Mouse (Mus musculus): ENCODE measurements around the gene Ffar1.

Gene Ffar1

GRCm38 (mm10) chr7:30861464-30861863, at the start of gene Ffar1:
Gene Ffar1 (minus strand): TSS chr7:30861564.
- in situ Hi-C loops (cut with MboI; ENCODE audit: unreplicated experiment in 2 of 2) = loop anchor here (5.0 kb wide), 2 partner anchors 36 to 41 kb away; no protein-coding TSS in a partner anchor

GRCm38 (mm10) chr7:30909773-30910172, 48.4 kb upstream of the Ffar1 start:
- in situ Hi-C loops (cut with MboI; ENCODE audit: unreplicated experiment in 2 of 2) = loop anchor here (5.0 kb wide), 1 partner anchor 112 kb away; no protein-coding TSS in a partner anchor

GRCm38 (mm10) chr7:30908992-30909431, 47.6 kb upstream of the Ffar1 start:
- in situ Hi-C loops (cut with MboI; ENCODE audit: unreplicated experiment in 2 of 2) = no loop called here

DNA sequence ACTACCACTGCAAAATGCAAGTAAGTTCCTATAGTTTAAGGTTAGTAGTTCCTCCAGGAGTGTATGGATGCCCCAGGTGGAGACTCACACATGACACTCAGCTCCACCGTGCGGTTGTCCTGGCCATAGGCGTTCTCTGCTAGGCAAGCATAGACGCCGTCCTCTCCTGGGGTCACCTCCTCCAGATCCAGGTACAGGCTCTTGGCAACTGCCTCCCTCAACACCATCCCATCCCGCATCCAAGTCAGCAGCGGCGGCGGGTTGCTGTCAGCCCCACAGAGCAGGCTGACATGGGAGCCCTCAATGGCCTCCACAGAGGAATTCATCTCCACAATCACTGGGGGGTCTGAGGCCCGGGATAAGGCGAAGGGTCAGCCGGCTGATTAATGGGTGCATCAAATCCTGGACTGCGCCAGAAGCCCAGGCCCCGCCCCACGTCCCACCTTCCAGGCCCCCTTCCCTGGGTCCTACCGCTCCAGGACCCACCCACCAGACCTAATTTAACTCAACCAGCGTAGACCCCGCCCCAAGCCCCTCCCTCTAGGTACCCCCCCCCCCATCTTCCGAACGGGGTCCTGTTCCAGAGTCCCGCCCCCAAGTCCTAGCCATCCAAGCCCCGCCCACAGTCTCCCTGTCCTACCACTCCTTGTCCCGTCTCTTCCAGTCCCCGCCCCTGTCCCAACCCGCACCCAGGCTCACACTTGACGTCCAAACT, 47.1 kb upstream of the Ffar1 start:
- in situ Hi-C loops (cut with MboI; ENCODE audit: unreplicated experiment in 2 of 2) = no loop called here

DNA sequence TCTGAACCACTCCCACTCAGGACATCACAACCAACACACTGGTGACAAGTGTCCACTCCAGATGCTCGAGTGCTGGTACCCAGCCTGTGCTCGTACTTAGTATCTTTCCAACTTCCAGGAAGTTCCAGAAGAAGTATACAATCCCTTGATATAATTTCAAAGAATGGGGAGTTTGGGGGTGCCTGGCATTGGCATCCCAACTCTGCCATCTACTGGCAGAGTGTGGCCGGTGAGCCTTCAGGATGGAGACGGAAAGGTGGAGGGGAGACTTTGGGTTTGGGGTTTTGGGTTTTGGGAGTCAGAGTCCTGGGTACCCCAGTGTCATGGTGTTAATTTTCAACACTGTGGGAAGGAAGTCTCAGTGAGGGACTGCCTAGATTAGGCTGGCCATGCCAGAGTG, 42.7 kb upstream of the Ffar1 start:
- in situ Hi-C loops (cut with MboI; ENCODE audit: unreplicated experiment in 2 of 2) = loop anchor here in 1 of 2 experiments (5.0 kb wide), 1 partner anchor 42 kb away; the partner anchor contains the start of gene Ffar1

DNA sequence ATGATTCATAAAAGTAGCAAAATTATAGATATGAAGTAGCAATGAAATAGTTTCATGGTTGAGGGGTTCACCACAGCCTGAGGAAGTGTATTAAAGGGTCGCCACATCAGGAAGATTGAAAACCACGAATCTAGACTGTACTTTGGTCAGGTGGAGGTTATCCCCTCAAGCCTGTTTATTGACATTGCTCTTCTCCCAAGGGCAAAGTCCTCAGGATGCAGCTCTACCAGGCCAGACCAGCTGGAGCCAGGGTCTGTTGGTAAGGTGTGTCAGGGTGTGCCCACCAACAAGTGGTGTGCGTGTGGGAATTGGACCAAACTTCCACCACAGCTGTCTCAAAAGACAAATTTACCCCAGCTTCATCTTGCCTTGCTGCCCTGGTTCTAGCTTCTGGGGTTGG, 33.9 kb upstream of the Ffar1 start:
- in situ Hi-C loops (cut with MboI; ENCODE audit: unreplicated experiment in 2 of 2) = loop anchor here in 1 of 2 experiments (5.0 kb wide), 1 partner anchor 33 kb away; the partner anchor contains the start of gene Ffar1

DNA sequence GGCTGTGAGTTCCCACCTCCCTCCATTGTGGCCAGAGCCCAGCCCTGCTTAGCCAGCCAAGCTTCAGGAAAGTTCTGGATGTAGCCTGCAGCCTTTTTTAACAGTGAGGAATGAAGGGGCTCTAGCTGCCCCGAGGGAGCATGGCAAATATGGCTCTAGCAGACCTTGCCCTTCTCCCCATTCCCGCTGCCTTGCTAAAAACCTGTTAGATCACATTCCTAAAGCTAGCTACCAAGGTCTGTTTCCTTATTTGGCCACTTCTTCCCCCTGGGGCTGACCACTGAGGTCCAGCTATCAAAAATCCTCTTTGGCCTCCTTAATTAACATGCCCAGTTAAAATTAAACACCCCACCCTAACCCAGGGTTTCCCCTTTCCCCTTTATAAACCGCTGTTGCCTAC, 31.2 kb upstream of the Ffar1 start:
- in situ Hi-C loops (cut with MboI; ENCODE audit: unreplicated experiment in 2 of 2) = loop anchor here in 1 of 2 experiments (5.0 kb wide), 1 partner anchor 80 kb away; no protein-coding TSS in a partner anchor

- in situ Hi-C loops (cut with MboI; ENCODE audit: unreplicated experiment in 2 of 2) = loop anchor here in 1 of 2 experiments (5.0 kb wide), 1 partner anchor 79 kb away; no protein-coding TSS in a partner anchor
Measured at GRCm38 (mm10) chr7:30891746-30892145, 30.4 kb upstream of the Ffar1 start.

- in situ Hi-C loops (cut with MboI; ENCODE audit: unreplicated experiment in 2 of 2) = loop anchor here in 1 of 2 experiments (5.0 kb wide), 1 partner anchor 78 kb away; no protein-coding TSS in a partner anchor
Measured at GRCm38 (mm10) chr7:30890681-30891080, 29.3 kb upstream of the Ffar1 start.

- in situ Hi-C loops (cut with MboI; ENCODE audit: unreplicated experiment in 2 of 2) = no loop called here
Measured at GRCm38 (mm10) chr7:30888786-30889185, 27.4 kb upstream of the Ffar1 start.

- in situ Hi-C loops (cut with MboI; ENCODE audit: unreplicated experiment in 2 of 2) = no loop called here
Measured at GRCm38 (mm10) chr7:30887568-30888188, 26.3 kb upstream of the Ffar1 start.

DNA sequence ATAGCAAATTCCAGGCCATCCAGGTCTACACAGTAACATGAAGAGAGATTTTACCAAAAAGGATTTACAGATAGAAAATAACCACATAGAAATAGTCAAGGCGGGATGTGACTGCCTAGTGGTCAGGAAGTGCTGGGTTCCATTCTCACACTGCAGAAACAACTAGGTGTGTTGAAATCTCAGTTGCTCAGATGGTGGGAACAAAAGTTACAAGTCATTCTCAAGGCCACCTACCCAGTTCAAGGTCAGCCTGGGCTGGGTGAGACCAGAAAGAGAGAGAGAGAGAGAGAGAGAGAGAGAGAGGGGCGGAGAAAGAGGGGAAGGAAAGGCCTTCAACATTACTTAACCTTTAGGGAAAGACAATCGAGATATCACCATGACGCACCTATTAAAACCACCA, 25.5 kb upstream of the Ffar1 start:
- in situ Hi-C loops (cut with MboI; ENCODE audit: unreplicated experiment in 2 of 2) = no loop called here

DNA sequence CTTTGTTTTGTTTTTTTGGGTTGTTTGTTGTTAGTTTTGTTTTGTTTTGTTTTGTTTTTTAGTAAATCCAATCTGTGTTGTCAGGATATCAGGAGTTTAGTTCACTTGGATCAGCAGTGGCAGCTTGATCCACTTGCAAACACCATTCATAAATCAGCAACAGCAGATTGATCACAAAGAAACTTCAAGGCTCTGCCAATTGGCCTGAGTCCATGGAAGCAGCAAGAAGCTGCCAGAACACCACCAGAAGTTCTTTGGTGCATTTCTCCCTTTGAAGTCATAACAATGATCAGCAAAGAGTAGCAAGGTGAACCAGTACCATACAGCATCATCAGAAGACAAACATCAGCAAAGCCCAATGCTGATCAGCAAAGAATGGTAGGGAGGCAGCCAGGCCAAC, 22.7 kb upstream of the Ffar1 start:
- in situ Hi-C loops (cut with MboI; ENCODE audit: unreplicated experiment in 2 of 2) = no loop called here

GRCm38 (mm10) chr7:30881367-30881766, 20.0 kb upstream of the Ffar1 start:
- in situ Hi-C loops (cut with MboI; ENCODE audit: unreplicated experiment in 2 of 2) = no loop called here

DNA sequence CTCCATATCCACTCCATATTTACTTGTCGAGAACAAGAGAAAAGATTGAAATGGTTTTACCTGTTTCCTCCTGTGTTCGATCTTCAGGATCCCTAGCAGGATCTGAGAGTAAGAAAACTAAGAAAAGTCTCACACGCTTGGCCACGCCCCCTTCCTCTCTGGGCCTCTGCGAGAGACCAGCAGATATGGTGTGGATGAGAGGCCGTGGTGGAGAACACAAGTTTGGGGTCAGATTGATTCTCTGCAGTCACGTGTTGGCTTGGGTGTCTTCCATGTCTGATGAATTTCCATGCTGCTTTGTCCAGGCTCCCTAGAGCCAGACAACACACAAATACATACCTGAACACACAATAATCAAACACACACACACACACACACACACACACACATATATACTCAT, 18.8 kb upstream of the Ffar1 start, which contains the start of gene Cd22:
Gene Cd22, minus strand, starts transcription at position 167 of the 400 bp plus-strand sequence.
- in situ Hi-C loops (cut with MboI; ENCODE audit: unreplicated experiment in 2 of 2) = no loop called here

DNA sequence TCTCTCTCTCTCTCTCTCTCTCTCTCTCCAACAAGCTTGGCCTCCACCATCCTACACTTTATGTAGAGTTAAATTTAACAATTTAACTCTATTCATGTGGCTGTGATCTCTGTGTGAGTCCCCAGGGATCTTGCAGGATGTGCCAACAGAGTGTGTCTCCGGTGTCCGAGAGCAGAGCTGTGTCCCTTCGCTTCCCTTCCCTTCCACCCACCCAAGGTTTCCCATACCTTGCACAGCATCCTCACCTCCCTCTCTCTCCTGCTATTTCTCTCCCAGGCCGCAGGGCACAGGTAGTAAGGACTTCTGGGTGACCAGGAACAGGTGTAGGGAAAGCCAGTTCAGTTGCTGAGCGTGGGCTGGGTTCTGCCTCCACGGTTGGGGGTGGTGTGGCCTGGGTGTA, 17.6 kb upstream of the Ffar1 start:
- in situ Hi-C loops (cut with MboI; ENCODE audit: unreplicated experiment in 2 of 2) = no loop called here

DNA sequence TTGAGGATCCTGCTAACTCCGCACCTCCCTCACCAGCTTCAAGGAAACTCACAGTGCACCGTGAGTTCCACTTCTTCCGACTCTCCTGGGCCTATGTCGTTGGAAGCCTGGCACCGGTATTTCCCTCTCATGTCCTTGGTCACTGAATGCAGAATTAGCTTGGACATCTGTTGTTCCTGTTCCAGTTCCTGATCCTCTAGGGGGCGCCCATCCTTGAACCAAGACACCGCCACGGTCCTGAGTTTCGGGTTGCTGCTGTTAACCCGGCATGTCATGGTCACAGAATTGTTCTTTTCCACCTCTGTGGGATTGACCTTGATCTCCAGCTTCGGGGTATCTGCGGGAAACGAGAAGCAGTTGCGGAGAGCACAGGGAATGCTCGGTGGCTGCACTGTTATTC, 11.7 kb upstream of the Ffar1 start:
- in situ Hi-C loops (cut with MboI; ENCODE audit: unreplicated experiment in 2 of 2) = no loop called here

DNA sequence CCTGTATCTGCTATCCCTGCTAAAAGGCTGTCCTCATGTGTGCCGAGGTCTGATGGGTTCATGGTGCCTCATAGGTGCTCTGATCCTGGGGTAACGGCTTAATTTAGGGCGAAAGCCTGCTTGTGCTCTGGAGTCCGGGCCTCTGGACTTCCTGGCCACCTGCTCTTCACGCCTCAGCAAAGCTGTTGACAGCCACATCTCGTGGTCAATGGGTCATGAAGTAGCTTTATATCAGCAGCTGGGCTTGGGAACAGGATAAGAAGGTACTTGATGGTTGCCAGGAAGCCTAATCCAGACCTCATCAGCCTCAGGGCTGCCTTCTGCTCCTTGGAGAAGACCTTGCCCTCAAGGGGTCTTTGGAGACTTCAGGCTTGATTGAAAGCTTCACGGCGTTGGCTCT, 2.0 kb upstream of the Ffar1 start:
- in situ Hi-C loops (cut with MboI; ENCODE audit: unreplicated experiment in 2 of 2) = loop anchor here (5.0 kb wide), 2 partner anchors 34 to 39 kb away; no protein-coding TSS in a partner anchor

DNA sequence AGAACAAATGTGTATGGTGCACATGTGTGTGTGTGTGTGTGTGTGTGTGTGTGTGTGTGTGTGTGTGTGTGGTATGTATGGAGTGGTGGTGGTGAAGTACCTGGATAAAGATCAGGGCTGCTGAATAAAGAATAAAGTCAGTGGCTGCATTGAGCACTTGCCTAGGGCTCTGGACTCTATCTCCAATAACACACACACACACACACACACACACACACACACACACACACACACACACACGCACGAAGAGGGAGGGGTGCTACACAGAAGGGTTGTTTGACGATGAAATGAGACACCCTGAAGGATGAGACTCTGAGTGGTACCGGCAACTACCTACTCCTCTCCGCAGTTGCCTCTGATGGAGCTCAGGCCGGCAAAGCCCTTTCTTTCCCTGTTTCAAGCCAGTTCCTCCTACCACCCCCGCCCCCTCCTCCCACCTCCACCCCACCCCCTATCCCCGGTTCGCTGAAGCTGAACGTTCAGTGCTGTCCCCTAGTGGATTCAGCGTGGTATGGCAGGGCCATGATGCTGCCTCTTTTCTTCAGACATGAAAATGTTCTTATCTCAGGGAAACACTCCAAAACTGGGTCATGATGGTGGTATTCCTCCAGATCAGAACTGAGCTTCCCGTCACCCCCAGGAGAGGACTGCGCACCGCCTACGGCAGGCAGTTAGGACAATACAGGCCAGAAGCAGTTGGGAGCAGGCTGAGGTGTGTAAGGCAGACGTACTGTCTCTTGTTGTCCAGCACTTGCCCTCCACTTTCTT, 1.5 kb downstream of the Ffar1 start:
- in situ Hi-C loops (cut with MboI; ENCODE audit: unreplicated experiment in 2 of 2) = loop anchor here (5.0 kb wide), 2 partner anchors 37 to 42 kb away; no protein-coding TSS in a partner anchor

DNA sequence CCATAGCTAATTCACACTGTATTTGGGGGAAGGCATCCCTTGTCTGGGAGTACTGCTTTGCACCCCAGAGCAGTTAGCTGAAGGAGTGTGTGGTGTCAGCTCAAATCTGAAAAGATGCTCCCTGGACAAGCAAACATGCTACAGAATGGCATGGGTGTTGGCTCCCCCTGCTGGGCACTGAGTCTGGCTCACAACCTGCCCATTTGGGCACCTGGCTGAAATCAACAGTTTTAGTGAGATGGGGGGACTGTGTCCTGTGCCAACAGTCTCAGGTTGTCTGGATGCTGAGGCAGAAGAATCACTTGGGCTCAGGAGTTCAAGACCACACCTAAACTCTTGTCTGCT, 2.1 kb downstream of the Ffar1 start:
- in situ Hi-C loops (cut with MboI; ENCODE audit: unreplicated experiment in 2 of 2) = no loop called here

GRCm38 (mm10) chr7:30857746-30858145, 3.6 kb downstream of the Ffar1 start:
- in situ Hi-C loops (cut with MboI; ENCODE audit: unreplicated experiment in 2 of 2) = no loop called here
